Mouse (Mus musculus): ENCODE data around the gene Cdadc1.
"Not testable (repeated sequence)": the region's sequence is repeated elsewhere in the genome, so short reads cannot be mapped to it uniquely, and the experiment has no call there.

The Cdadc1 gene

GRCm38 (mm10) chr14:59616802-59617201, 19.0 kb upstream of the Cdadc1 start:
- intact Hi-C loops (cut with DNase I): no loop called here

GRCm38 (mm10) chr14:59614149-59614548, 16.4 kb upstream of the Cdadc1 start:
- intact Hi-C loops (cut with DNase I): not testable (repeated sequence)

GRCm38 (mm10) chr14:59612920-59613625, 15.3 kb upstream of the Cdadc1 start:
- intact Hi-C loops (cut with DNase I): loop anchor here (2.0 kb wide), 1 partner anchor 330 kb away; no protein-coding TSS in a partner anchor

- intact Hi-C loops (cut with DNase I): loop anchor here (2.0 kb wide), 1 partner anchor 410 kb away; no protein-coding TSS in a partner anchor
These were observed 9.3 kb upstream of the Cdadc1 start for GRCm38 (mm10) chr14:59607021-59607420.

GRCm38 (mm10) chr14:59605671-59606353, 8.1 kb upstream of the Cdadc1 start:
- intact Hi-C loops (cut with DNase I): loop anchor here (2.0 kb wide), 2 partner anchors 337 to 411 kb away; no protein-coding TSS in a partner anchor

- intact Hi-C loops (cut with DNase I): loop anchor here (2.0 kb wide), 1 partner anchor 339 kb away; no protein-coding TSS in a partner anchor
These were observed 6.4 kb upstream of the Cdadc1 start for GRCm38 (mm10) chr14:59604002-59604645.

GRCm38 (mm10) chr14:59598260-59598627, 485 bp upstream of the Cdadc1 start:
- intact Hi-C loops (cut with DNase I): no loop called here

- intact Hi-C loops (cut with DNase I): no loop called here
These were observed 2.8 kb downstream of the Cdadc1 start for GRCm38 (mm10) chr14:59594988-59595387.

GRCm38 (mm10) chr14:59592593-59592992, 5.2 kb downstream of the Cdadc1 start:
- intact Hi-C loops (cut with DNase I): no loop called here

GRCm38 (mm10) chr14:59591901-59592300, 5.9 kb downstream of the Cdadc1 start:
- intact Hi-C loops (cut with DNase I): no loop called here

- intact Hi-C loops (cut with DNase I): no loop called here
These were observed 7.1 kb downstream of the Cdadc1 start for GRCm38 (mm10) chr14:59590614-59591013.

GRCm38 (mm10) chr14:59576385-59576784, 21.4 kb downstream of the Cdadc1 start:
- intact Hi-C loops (cut with DNase I): no loop called here

- intact Hi-C loops (cut with DNase I): no loop called here
These were observed 31.0 kb downstream of the Cdadc1 start for GRCm38 (mm10) chr14:59566756-59567155.

- intact Hi-C loops (cut with DNase I): loop anchor here (2.0 to 10.0 kb wide), 4 partner anchors 89 to 401 kb away; no protein-coding TSS in a partner anchor
These were observed 39.9 kb downstream of the Cdadc1 start for GRCm38 (mm10) chr14:59557886-59558285.

GRCm38 (mm10) chr14:59557071-59557470, 40.7 kb downstream of the Cdadc1 start:
- intact Hi-C loops (cut with DNase I): loop anchor here (2.0 to 10.0 kb wide), 4 partner anchors 88 to 400 kb away; no protein-coding TSS in a partner anchor

- intact Hi-C loops (cut with DNase I): loop anchor here (2.0 to 10.0 kb wide), 4 partner anchors 87 to 399 kb away; no protein-coding TSS in a partner anchor
These were observed 41.7 kb downstream of the Cdadc1 start for GRCm38 (mm10) chr14:59555928-59556531.

- intact Hi-C loops (cut with DNase I): loop anchor here (5.0 to 10.0 kb wide), 3 partner anchors 163 to 398 kb away; no protein-coding TSS in a partner anchor
These were observed 42.7 kb downstream of the Cdadc1 start for GRCm38 (mm10) chr14:59555018-59555417.

GRCm38 (mm10) chr14:59554025-59554424, 43.7 kb downstream of the Cdadc1 start:
- intact Hi-C loops (cut with DNase I): loop anchor here (10.0 kb wide), 1 partner anchor 219 kb away; no protein-coding TSS in a partner anchor

GRCm38 (mm10) chr14:59551956-59552355, 45.8 kb downstream of the Cdadc1 start:
- intact Hi-C loops (cut with DNase I): loop anchor here (10.0 kb wide), 1 partner anchor 217 kb away; no protein-coding TSS in a partner anchor

- intact Hi-C loops (cut with DNase I): loop anchor here (10.0 kb wide), 1 partner anchor 216 kb away; no protein-coding TSS in a partner anchor
These were observed 46.9 kb downstream of the Cdadc1 start for GRCm38 (mm10) chr14:59550841-59551240.

- intact Hi-C loops (cut with DNase I): no loop called here
These were observed 48.7 kb downstream of the Cdadc1 start for GRCm38 (mm10) chr14:59549106-59549505.
